Mouse (Mus musculus): Measurements from ENCODE around the gene Podxl. TPM values are rescaled to one million over a fixed set of nuclear protein-coding genes. Genes with fewer than 3 reads are reported as not detected.

Podxl gene
- total and polyA plus RNA-seq, 3 experiments = 41.9 to 80.4 (median 50.3) TPM

Other genes with a start within 250 kb of the Podxl start
- 100 to 1,000 TPM; 155 to 192 TPM for gene Mkln1, start 165.2 kb downstream of the Podxl start, total RNA-seq (2021)
- 15.6 and 34.5 TPM in 2 replicates for gene Mkln1, start 165.2 kb downstream of the Podxl start, polyA plus RNA-seq (2012; rRNA removed)